Mouse (Mus musculus) testis, adult 2 months (tissue): ENCODE measurements at regions not wholly inside any gene's neighbourhood (a gene's known extent, or its start where the extent isn't known, plus 50 kb on each side); places are given as distances from the start of the nearest gene placed in this dataset.

ENCODE experiments used
- CTCF ChIP-seq: fragments of 200-500 bp; IDR thresholded peaks from 2 replicates; pipeline ENCODE4 v1.5.1; 2012; ENCODE audit warnings: low read depth, mild to moderate bottlenecking, inconsistent platforms, low read length, moderate library complexity; ENCODE audit not compliant: control insufficient read depth, insufficient read depth, insufficient replicate concordance
- POLR2A ChIP-seq: fragments of 200-500 bp; IDR thresholded peaks from 2 replicates; pipeline ENCODE4 v1.6.1; 2012; ENCODE audit warnings: low read depth, mild to moderate bottlenecking, inconsistent platforms, low read length, moderate library complexity; ENCODE audit not compliant: control insufficient read depth

DNA sequence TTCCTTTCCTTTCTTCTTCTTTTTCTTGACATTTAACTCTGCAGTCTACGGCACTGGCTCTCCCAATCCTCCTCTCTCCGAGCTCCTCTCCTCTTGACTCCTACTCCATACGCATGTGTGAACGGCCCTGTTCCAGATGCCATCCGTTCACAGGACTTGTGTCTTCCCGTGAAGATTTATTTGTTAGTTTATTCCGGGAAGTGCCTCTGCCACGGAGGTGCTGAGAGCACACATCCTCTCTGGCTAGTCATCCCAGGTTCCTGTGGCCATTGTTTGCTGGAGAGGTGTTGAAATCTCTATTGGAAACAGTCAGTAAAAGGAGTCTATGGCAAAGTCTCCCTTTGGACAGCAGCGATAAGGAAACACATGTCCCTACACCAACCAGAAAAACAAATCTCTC is 53.3 kb upstream of the Tgfbr2 start:
- TF ChIP-seq CTCF (no peak), POLR2A (no peak)
